Mouse (Mus musculus) gastrocnemius, postnatal 10 days (tissue): ENCODE data around the gene Zmiz1. TPM values are rescaled to one million over a fixed set of nuclear protein-coding genes. Genes with fewer than 3 reads are reported as not detected.

Experiments used
- DNase-seq: peaks from one replicate; pipeline ENCODE4 v3.0.0; 2021; ENCODE audit warnings: mixed read lengths
- total RNA-seq, 2 experiments: library from RNA; stranded (reverse); gene quantifications; 2 replicates each; pipeline ENCODE4 v1.2.3; 2021

Zmiz1 gene
- total RNA-seq, 2 experiments from 2014 or later, result 31.6 to 43.8 TPM

GRCm38 (mm10) chr14:25491961-25492360 is 33.0 kb downstream of the Zmiz1 start:
- DNase-seq, result no peak

DNA sequence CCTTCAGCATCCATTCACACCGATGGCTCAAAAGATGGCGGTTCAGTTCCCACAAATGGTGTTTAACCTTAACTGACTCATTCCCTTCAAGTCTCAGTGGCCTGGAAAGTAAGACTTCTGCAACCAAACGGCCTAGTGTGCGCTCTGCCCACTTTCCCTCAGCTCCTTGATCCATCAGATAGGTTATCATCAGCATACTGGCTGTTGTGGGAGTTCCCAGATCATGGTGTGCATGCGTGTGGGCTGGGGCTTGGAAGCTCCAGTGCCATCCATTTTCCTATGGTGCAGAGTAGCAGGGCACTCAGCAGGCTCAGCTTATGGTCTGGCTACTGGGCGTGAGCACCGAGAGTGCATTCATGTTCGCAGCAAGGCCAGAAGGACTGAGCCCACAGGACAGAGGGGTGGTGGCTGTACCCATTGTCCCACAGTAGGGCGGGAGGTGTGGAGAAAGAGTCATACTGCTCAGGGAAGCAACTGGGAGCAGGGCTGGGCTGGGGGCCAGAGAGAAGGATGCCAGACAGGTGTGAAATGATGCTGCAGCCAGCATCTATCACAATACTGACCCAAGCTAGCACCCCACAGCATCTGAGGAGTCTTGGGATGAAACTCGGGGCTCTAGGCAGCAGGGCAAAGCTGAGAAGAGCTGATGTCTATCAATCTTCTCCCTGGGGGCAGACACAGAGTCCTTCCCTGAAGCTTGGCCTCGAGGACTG is 33.7 kb downstream of the Zmiz1 start:
- DNase-seq, result no peak

DNA sequence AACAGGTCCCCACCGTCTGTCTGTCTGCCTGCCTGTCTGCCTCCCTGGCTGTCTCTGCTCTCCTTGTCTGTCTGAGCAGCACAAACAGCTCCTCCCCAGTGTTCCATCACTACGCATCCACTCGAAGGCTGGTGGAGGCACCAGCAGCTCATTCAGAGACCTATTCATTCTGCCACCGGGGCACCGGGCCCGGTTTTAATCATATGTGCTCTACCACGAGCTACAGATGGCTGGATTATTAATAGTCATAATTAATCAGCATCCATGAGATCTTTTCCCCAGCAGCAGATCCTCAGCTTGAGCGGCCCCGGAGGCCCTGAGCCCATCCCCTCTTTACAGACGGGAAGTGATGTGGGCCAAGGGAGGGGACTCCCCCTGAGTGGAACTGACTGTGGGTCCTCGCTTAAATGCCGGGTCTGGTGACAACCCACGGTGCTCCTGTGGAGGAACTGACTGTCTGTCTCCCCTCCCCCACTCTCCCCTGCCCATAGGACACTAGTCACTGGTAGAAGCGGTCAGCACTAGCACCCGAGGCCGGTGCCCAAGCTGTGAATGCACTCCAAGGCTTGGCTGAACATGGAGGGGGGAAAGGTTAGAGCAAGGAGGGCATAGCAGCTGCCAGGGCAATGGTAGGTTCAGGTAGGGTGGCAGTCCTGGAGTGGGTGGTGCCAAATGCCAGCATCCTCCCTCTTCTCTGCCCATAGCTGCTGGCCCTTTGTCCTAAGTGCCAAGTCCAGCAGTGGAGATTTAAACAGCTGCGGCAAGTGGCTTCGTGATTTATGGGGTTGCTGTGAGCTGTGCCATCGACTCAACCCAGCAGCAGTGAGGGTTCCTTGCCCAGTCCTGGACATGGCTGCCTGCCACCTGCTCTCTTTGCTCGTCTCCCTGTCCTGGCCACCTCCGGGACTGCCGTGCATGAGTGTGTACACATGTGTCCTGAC is 34.6 kb downstream of the Zmiz1 start:
- DNase-seq, result peak; percentile 67

DNA sequence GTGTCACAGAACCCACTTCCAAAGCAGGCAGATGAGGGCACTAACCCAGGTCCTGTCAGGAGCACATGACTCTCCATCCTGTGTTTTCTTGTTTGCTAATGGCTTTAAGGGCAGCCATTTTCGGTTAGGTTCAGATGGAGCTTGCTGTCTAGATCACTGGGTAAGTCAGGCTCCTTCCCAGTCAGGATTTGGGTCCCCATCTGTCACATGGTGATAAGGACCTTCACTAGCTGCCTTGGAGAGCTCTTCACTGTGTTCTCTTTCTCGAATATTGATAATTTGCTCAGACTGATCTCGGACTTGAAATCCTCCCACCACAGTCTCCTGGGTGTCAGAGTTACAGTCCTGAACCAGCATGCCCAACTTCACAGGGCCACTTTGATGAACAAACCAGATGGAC is 35.8 kb downstream of the Zmiz1 start:
- DNase-seq, result no peak

DNA sequence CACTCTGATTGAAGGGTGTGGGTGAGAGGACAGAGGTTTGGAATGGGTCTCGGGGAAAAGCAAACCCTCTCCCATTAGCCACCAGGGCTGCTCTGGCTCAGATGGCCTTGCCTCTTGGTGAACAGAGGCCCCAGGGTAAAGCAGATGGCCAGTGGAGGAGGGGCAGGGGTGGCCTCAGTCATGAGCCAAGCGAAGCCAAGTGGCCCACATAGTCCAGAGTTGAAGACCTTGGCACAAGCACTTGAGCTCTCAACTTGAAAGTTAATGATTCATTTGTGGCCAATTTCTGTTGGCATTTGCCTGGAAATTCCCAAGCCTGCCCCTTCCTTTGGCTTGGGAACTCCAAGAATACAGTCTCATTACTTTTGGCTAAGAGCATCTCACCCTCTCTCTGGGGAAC is 37.1 kb downstream of the Zmiz1 start:
- DNase-seq, result no peak

DNA sequence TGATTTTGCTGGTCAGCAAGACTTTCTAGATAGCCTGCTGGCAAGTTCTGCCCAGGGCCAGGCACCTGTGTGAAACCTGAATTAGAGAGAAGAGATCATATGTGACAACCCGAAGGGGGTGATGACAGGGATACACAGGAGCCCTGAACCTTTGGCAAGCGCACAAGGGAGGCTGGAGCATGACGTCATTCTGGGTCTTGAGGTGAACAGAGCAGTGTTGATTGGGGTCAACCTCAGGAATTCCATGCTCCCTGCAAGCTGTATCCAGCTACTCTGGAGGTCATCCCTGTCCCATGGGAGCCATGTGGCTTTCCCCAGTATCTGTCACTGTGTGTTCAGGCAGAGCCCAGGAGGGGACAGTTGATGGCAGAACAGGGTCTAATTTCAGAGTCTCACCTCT is 38.0 kb downstream of the Zmiz1 start:
- DNase-seq, result no peak

DNA sequence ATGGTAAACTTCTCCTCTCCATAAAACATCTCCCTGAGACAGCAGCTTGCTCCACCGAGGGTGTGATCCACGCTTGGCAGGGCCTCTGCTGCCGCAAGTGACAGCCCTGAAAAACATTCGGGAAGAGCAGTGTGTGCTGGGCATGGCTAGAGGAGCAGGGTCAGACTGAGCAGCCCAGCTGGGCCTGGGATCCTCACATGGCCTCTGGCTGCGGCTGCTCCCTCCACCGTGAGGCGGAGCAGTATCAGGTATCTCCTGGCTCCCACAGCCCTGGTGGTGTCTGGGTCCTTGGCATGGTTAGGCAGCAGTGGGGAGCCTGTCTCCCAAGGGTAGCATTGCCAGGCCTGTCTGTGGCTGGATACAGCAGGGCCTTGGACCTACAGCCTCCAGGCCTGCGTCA is 38.6 kb downstream of the Zmiz1 start:
- peak; percentile 61 for DNase-seq

DNA sequence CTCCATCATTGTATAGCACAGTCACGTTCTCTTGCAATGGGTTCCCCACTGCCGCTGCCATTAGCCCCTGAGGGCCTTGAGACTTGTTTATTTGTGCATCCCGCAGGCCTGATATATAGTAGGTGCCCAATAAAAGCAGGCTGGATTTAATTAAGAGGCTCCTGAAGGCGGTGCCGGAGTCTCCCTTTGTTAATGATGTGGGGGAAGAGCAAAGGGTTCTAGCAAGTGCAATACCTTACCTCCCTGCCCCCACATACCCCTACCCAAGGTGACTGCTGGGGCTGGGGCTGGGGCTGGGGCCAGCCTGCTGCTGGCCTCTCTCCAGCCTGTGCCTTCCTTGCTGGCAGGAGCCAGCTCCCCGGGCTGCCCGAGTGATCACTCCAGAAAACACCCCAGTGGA is 39.4 kb downstream of the Zmiz1 start:
- DNase-seq, result no peak

DNA sequence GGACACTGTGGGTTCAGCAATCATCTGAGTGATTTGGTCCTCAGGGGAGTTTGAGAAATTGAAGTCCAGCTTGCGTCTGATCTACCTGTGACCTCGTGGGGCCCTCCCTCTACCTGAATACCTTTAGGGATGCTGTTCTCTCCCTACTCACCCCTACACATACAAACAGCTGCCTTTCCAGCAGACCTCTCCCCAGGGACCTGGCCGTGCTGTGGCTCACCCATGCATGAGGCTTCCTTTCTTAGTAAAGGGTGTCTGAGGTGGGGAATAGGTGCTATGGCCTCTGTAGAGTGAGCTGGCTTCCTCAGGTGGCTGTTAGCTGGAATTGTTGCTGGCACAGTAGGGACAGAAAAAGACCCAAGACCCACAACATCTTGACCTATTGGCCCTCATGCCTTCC is 40.5 kb downstream of the Zmiz1 start:
- no peak for DNase-seq

DNA sequence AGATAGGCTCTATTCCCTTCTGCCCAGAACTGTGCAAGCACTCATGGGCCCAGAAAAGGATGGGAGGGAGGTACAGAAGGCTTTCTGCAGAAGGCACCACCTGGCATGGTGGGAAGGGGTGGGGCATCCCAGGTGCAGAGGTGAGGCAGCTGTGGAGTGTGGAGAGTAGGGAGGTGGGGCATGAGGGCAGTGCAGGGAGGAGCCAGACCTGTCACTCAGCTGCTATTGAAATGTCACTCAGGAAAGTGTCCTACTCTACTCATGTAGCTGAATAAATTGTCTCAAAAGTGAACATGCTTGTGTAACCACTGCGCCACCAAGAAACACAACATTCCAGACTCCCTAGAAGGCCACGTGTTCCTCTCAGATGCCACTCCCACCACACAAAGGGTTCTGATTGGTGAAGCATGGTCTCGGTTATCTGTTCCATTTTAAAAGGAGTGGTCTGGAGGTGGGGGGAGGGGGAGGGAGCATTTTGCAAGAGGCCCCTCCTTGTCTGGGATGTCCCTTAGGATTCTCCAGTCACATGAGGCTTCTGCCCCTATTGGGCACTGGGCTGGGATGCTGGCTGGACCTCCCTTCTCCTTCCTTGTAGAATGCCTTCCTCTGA is 41.6 kb downstream of the Zmiz1 start:
- no peak for DNase-seq

- DNase-seq, result no peak
Measured at GRCm38 (mm10) chr14:25501481-25501880, 42.5 kb downstream of the Zmiz1 start.

DNA sequence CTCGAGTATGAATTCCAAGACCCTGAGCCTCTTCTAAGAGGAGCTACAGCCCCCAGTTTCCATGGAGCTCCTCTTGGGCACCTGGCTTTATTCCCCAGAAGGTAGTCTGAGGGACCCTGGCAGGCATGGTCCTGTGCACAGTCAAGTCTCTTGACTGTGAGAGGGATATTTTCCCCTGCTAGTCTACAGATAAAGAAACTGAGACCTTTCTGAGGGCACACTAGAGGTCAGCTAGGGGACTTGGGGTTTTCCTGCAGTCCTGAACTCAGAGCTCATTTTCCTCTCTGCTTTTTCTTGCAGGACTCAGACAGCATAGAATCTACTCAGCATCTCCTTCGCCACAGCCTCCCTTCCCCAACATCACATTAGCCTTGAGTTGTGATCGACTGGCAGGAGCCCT is 43.4 kb downstream of the Zmiz1 start:
- DNase-seq, result no peak

- no peak for DNase-seq
Measured at GRCm38 (mm10) chr14:25504241-25504640, 45.3 kb downstream of the Zmiz1 start.

- no peak for DNase-seq
Measured at GRCm38 (mm10) chr14:25505201-25505671, 46.3 kb downstream of the Zmiz1 start.

GRCm38 (mm10) chr14:25508111-25508756 is 49.2 kb downstream of the Zmiz1 start:
- DNase-seq, result no peak

GRCm38 (mm10) chr14:25508757-25509139 is 49.8 kb downstream of the Zmiz1 start:
- no peak for DNase-seq

DNA sequence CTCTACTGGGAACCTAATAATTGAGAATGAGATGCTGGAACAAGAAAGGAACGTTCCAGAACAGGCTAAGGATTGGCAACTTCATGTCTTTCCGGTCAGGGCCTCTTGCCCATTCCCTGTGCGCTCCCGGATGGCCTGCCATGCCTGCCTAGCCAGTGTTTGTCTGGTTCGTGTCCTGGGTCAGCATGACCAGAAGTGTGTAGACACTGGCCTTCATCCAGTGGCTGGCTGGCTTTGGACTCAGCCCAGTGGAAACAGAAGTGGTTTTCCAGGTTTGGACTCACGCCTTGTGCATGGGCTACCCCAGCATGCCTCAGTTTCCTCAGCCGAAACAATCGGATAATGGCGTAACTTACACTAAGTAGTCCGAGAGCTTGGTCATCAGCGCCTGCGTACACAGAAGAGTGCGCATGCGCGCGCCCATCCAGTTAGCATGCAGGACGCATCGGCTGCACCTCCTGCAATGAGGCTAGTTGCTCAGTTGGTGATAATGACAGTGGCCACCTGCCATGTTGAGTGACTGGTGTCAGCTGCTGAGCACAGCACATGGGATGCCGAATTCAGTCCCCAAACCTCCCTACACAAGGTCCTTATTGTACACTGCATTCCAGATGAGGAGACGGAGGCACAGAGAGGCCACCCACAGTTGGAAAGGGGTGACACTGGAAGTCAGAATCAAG is 50.6 kb downstream of the Zmiz1 start:
- DNase-seq, result no peak

GRCm38 (mm10) chr14:25510362-25510761 is 51.4 kb downstream of the Zmiz1 start:
- DNase-seq, result no peak

DNA sequence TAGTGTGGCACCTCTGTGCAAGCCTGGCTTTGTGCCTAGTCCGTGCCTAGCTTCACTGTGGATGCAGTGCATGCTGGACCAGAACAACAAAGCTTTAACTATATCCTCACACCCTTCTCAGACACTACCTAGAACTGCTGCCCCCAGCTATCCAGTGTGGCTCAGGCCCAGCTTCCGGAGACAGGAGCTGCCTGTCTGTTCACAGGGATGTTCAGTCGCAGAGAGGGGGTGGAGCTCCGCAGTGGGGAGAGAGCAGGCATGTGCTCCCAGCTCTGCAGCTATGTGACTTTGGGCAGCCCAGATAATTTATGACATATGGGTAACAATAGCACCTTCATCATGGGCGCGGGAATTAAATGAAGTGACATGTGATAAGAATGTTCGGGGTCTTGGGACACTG is 52.0 kb downstream of the Zmiz1 start:
- DNase-seq, result no peak

- DNase-seq, result no peak
Measured at GRCm38 (mm10) chr14:25511564-25511963, 52.6 kb downstream of the Zmiz1 start.

- no peak for DNase-seq
Measured at GRCm38 (mm10) chr14:25511967-25512366, 53.0 kb downstream of the Zmiz1 start.

DNA sequence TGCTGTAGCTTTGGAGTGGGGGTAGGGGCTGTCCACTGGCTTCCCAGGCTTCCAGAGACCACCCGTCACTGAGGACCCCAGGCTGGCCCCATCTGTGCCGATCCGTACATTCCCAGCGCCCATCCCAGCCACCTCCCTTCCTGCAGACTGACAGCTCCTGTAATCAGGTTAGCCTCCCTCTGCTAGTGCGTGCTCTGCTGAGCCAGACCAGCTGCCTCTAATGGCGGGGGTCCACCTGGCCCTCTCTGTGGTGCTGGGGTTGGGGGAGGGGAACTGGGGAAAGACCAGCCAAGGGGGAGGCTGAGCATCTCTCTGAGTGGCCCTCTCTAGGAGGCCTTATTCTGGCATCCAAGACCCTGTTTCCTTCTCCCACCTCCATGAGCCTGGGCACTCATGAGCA is 53.8 kb downstream of the Zmiz1 start:
- DNase-seq, result no peak
